Mouse (Mus musculus) mouse trophoblast stem cell (cell line): ENCODE data around the gene 4632433K11Rik.
"Not testable (repeated sequence)": the region's sequence is repeated elsewhere in the genome, so short reads cannot be mapped to it uniquely, and the experiment has no call there.

Experiments
- in situ Hi-C, 2 experiments: fragments of 300-500 bp; cut with MseI, MboI; formaldehyde crosslinking; loops; 2 replicates in 1 of 2; 3 replicates in 1 of 2; pipeline ENCODE4 v1.15.1; 2025

Gene 4632433K11Rik

GRCm38 (mm10) chr7:5056651-5057263 is 22.8 kb downstream of the 4632433K11Rik start:
- in situ Hi-C loops: no loop called here

- in situ Hi-C loops: no loop called here
Measured at GRCm38 (mm10) chr7:5057381-5057780, 23.5 kb downstream of the 4632433K11Rik start.

- in situ Hi-C loops: no loop called here
Measured at GRCm38 (mm10) chr7:5057804-5058203, 23.9 kb downstream of the 4632433K11Rik start.

GRCm38 (mm10) chr7:5058631-5059030 is 24.7 kb downstream of the 4632433K11Rik start:
- in situ Hi-C loops: no loop called here

GRCm38 (mm10) chr7:5059421-5059820 is 25.5 kb downstream of the 4632433K11Rik start:
- in situ Hi-C loops: no loop called here

GRCm38 (mm10) chr7:5060239-5060731 is 26.4 kb downstream of the 4632433K11Rik start:
- in situ Hi-C loops: no loop called here

GRCm38 (mm10) chr7:5060944-5061773 is 27.2 kb downstream of the 4632433K11Rik start:
- in situ Hi-C loops: no loop called here

- in situ Hi-C loops: no loop called here
Measured at GRCm38 (mm10) chr7:5061774-5062359, 27.9 kb downstream of the 4632433K11Rik start, which contains the start of gene U2af2. TSS of gene U2af2 (plus strand) at chr7:5062143.

GRCm38 (mm10) chr7:5062360-5063001 is 28.6 kb downstream of the 4632433K11Rik start:
- in situ Hi-C loops: no loop called here

- in situ Hi-C loops: no loop called here
Measured at GRCm38 (mm10) chr7:5064886-5065285, 31.0 kb downstream of the 4632433K11Rik start.

GRCm38 (mm10) chr7:5073586-5073985 is 39.7 kb downstream of the 4632433K11Rik start:
- in situ Hi-C loops: no loop called here

GRCm38 (mm10) chr7:5074984-5075383 is 41.1 kb downstream of the 4632433K11Rik start:
- in situ Hi-C loops: no loop called here

GRCm38 (mm10) chr7:5076931-5077330 is 43.0 kb downstream of the 4632433K11Rik start:
- in situ Hi-C loops: no loop called here

GRCm38 (mm10) chr7:5079365-5080009 is 45.6 kb downstream of the 4632433K11Rik start:
- in situ Hi-C loops: not testable (repeated sequence)

GRCm38 (mm10) chr7:5080010-5080751 is 46.3 kb downstream of the 4632433K11Rik start, which contains the start of gene Epn1:
TSS of gene Epn1 (plus strand) at chr7:5080235.
- in situ Hi-C loops: no loop called here

- in situ Hi-C loops: no loop called here
Measured at GRCm38 (mm10) chr7:5080815-5081214, 46.9 kb downstream of the 4632433K11Rik start.

- in situ Hi-C loops: no loop called here
Measured at GRCm38 (mm10) chr7:5081241-5081640, 47.3 kb downstream of the 4632433K11Rik start.

- in situ Hi-C loops: no loop called here
Measured at GRCm38 (mm10) chr7:5081939-5082338, 48.0 kb downstream of the 4632433K11Rik start.

GRCm38 (mm10) chr7:5083325-5084105 is 49.6 kb downstream of the 4632433K11Rik start:
- in situ Hi-C loops: no loop called here
